Mouse (Mus musculus): ENCODE data around the gene Adcy9. TPM values are rescaled to one million over a fixed set of nuclear protein-coding genes. Genes with fewer than 3 reads are reported as not detected.

Adcy9 gene
- 1.8 and 2.5 TPM in 2 replicates for polyA plus RNA-seq (2014; fragmentation: Nextera tagmentation; extraction: Ambion mirVana)

GRCm38 (mm10) chr16:4420298-4421054 is at the start of gene Adcy9:
Gene Adcy9, minus strand, starts transcription at chr16:4420498.
- DNase-seq (ENCODE audit: low spot score) (peak; percentile 92), ATAC-seq (ENCODE audit: insufficient read depth, low FRiP score, low TSS enrichment) (peak; percentile 91)
- Histone ChIP-seq H3K4me2 (ENCODE audit: low read depth) (peak within 1 kb of the TSS; percentile 98), H3K36me3 (ENCODE audit: control insufficient read depth, insufficient read depth, low read length) (no peaks in the 10 kb centered on the region), H3K9me3 (ENCODE audit: control insufficient read depth, low read length) (no peaks in the 10 kb centered on the region), H3K4me1 (ENCODE audit: control insufficient read depth, insufficient read depth, low read length) (peaks cover 13% of the 10 kb centered on the region), H3K27me3 (ENCODE audit: control insufficient read depth, insufficient read depth, low read length) (peaks cover 14% of the 10 kb centered on the region), H3K4me3 (ENCODE audit: low read depth, low read length) (peak within 1 kb of the TSS; percentile 81), H3K27ac (ENCODE audit: low read depth, low read length) (peak within 1 kb of the TSS; percentile 58; the same call in 1 of the 2 replicates), H3K9ac (ENCODE audit: low read length) (peak within 1 kb of the TSS; percentile 67)
- 1% methylated on average over 36 of the region's 64 CpGs for WGBS

GRCm38 (mm10) chr16:4469599-4470352 is 49.5 kb upstream of the Adcy9 start:
- H3K36me3 ChIP-seq (ENCODE audit: control insufficient read depth, insufficient read depth, low read length): no peaks in the 10 kb centered on the region
- H3K9me3 ChIP-seq (ENCODE audit: control insufficient read depth, low read length): no peaks in the 10 kb centered on the region
- H3K27me3 ChIP-seq (ENCODE audit: control insufficient read depth, insufficient read depth, low read length): no peaks in the 10 kb centered on the region
- no peak overlapping the region for H3K4me2 ChIP-seq (ENCODE audit: low read depth)
- DNase-seq (ENCODE audit: low spot score) (no peak), ATAC-seq (ENCODE audit: insufficient read depth, low FRiP score, low TSS enrichment) (no peak)
- no peaks in the 10 kb centered on the region for H3K4me1 ChIP-seq (ENCODE audit: control insufficient read depth, insufficient read depth, low read length)
- no peak overlapping the region for H3K9ac ChIP-seq (ENCODE audit: low read length)
- H3K4me3 ChIP-seq (ENCODE audit: low read depth, low read length): no peak overlapping the region
- H3K27ac ChIP-seq (ENCODE audit: low read depth, low read length): no peak overlapping the region
- 77% methylated on average over 10 of the region's 10 CpGs for WGBS

GRCm38 (mm10) chr16:4464529-4465089 is 44.3 kb upstream of the Adcy9 start:
- Histone ChIP-seq H3K27me3 (ENCODE audit: control insufficient read depth, insufficient read depth, low read length) (no peaks in the 10 kb centered on the region), H3K4me3 (ENCODE audit: low read depth, low read length) (no peak overlapping the region), H3K36me3 (ENCODE audit: control insufficient read depth, insufficient read depth, low read length) (no peaks in the 10 kb centered on the region), H3K9me3 (ENCODE audit: control insufficient read depth, low read length) (no peaks in the 10 kb centered on the region), H3K4me1 (ENCODE audit: control insufficient read depth, insufficient read depth, low read length) (no peaks in the 10 kb centered on the region), H3K27ac (ENCODE audit: low read depth, low read length) (no peak overlapping the region), H3K9ac (ENCODE audit: low read length) (no peak overlapping the region), H3K4me2 (ENCODE audit: low read depth) (no peak overlapping the region)
- 83% methylated on average over 9 of the region's 9 CpGs for WGBS
- DNase-seq (ENCODE audit: low spot score): no peak
- ATAC-seq (ENCODE audit: insufficient read depth, low FRiP score, low TSS enrichment): no peak

GRCm38 (mm10) chr16:4457927-4458326 is 37.6 kb upstream of the Adcy9 start:
- 82% methylated on average over 3 of the region's 3 CpGs for WGBS
- Histone ChIP-seq H3K27me3 (ENCODE audit: control insufficient read depth, insufficient read depth, low read length) (no peaks in the 10 kb centered on the region), H3K9me3 (ENCODE audit: control insufficient read depth, low read length) (no peaks in the 10 kb centered on the region), H3K4me1 (ENCODE audit: control insufficient read depth, insufficient read depth, low read length) (no peaks in the 10 kb centered on the region), H3K36me3 (ENCODE audit: control insufficient read depth, insufficient read depth, low read length) (no peaks in the 10 kb centered on the region), H3K4me3 (ENCODE audit: low read depth, low read length) (no peak overlapping the region), H3K27ac (ENCODE audit: low read depth, low read length) (no peak overlapping the region), H3K4me2 (ENCODE audit: low read depth) (no peak overlapping the region), H3K9ac (ENCODE audit: low read length) (no peak overlapping the region)
- ATAC-seq (ENCODE audit: insufficient read depth, low FRiP score, low TSS enrichment) (no peak), DNase-seq (ENCODE audit: low spot score) (no peak)

GRCm38 (mm10) chr16:4456391-4456790 is 36.1 kb upstream of the Adcy9 start:
- no peak for DNase-seq (ENCODE audit: low spot score)
- H3K36me3 ChIP-seq (ENCODE audit: control insufficient read depth, insufficient read depth, low read length): no peaks in the 10 kb centered on the region
- H3K9me3 ChIP-seq (ENCODE audit: control insufficient read depth, low read length): no peaks in the 10 kb centered on the region
- H3K4me3 ChIP-seq (ENCODE audit: low read depth, low read length): no peak overlapping the region
- no peaks in the 10 kb centered on the region for H3K27me3 ChIP-seq (ENCODE audit: control insufficient read depth, insufficient read depth, low read length)
- no peak overlapping the region for H3K9ac ChIP-seq (ENCODE audit: low read length)
- 89% methylated on average over 5 of the region's 5 CpGs for WGBS
- H3K4me2 ChIP-seq (ENCODE audit: low read depth): no peak overlapping the region
- H3K4me1 ChIP-seq (ENCODE audit: control insufficient read depth, insufficient read depth, low read length): no peaks in the 10 kb centered on the region
- no peak for ATAC-seq (ENCODE audit: insufficient read depth, low FRiP score, low TSS enrichment)
- no peak overlapping the region for H3K27ac ChIP-seq (ENCODE audit: low read depth, low read length)

- no peak overlapping the region for H3K9ac ChIP-seq (ENCODE audit: low read length)
- ATAC-seq (ENCODE audit: insufficient read depth, low FRiP score, low TSS enrichment) (no peak), DNase-seq (ENCODE audit: low spot score) (no peak)
- H3K9me3 ChIP-seq (ENCODE audit: control insufficient read depth, low read length): no peaks in the 10 kb centered on the region
- no peaks in the 10 kb centered on the region for H3K36me3 ChIP-seq (ENCODE audit: control insufficient read depth, insufficient read depth, low read length)
- H3K27ac ChIP-seq (ENCODE audit: low read depth, low read length): no peak overlapping the region
- H3K27me3 ChIP-seq (ENCODE audit: control insufficient read depth, insufficient read depth, low read length): no peaks in the 10 kb centered on the region
- WGBS: 81% methylated on average over 4 of the region's 4 CpGs
- no peaks in the 10 kb centered on the region for H3K4me1 ChIP-seq (ENCODE audit: control insufficient read depth, insufficient read depth, low read length)
- no peak overlapping the region for H3K4me3 ChIP-seq (ENCODE audit: low read depth, low read length)
- H3K4me2 ChIP-seq (ENCODE audit: low read depth): no peak overlapping the region
Measured at GRCm38 (mm10) chr16:4455693-4456092, 35.4 kb upstream of the Adcy9 start.

- no peaks in the 10 kb centered on the region for H3K4me1 ChIP-seq (ENCODE audit: control insufficient read depth, insufficient read depth, low read length)
- no peak overlapping the region for H3K4me2 ChIP-seq (ENCODE audit: low read depth)
- no peak overlapping the region for H3K4me3 ChIP-seq (ENCODE audit: low read depth, low read length)
- H3K27me3 ChIP-seq (ENCODE audit: control insufficient read depth, insufficient read depth, low read length): no peaks in the 10 kb centered on the region
- H3K36me3 ChIP-seq (ENCODE audit: control insufficient read depth, insufficient read depth, low read length): no peaks in the 10 kb centered on the region
- ATAC-seq (ENCODE audit: insufficient read depth, low FRiP score, low TSS enrichment) (no peak), DNase-seq (ENCODE audit: low spot score) (no peak)
- no peak overlapping the region for H3K9ac ChIP-seq (ENCODE audit: low read length)
- 88% methylated on average over 7 of the region's 7 CpGs for WGBS
- no peak overlapping the region for H3K27ac ChIP-seq (ENCODE audit: low read depth, low read length)
- H3K9me3 ChIP-seq (ENCODE audit: control insufficient read depth, low read length): no peaks in the 10 kb centered on the region
Measured at GRCm38 (mm10) chr16:4454563-4454962, 34.3 kb upstream of the Adcy9 start.

GRCm38 (mm10) chr16:4449418-4449817 is 29.1 kb upstream of the Adcy9 start:
- Histone ChIP-seq H3K9me3 (ENCODE audit: control insufficient read depth, low read length) (no peaks in the 10 kb centered on the region), H3K4me3 (ENCODE audit: low read depth, low read length) (no peak overlapping the region), H3K27ac (ENCODE audit: low read depth, low read length) (no peak overlapping the region), H3K4me1 (ENCODE audit: control insufficient read depth, insufficient read depth, low read length) (no peaks in the 10 kb centered on the region), H3K4me2 (ENCODE audit: low read depth) (no peak overlapping the region), H3K27me3 (ENCODE audit: control insufficient read depth, insufficient read depth, low read length) (no peaks in the 10 kb centered on the region), H3K9ac (ENCODE audit: low read length) (no peak overlapping the region), H3K36me3 (ENCODE audit: control insufficient read depth, insufficient read depth, low read length) (no peaks in the 10 kb centered on the region)
- ATAC-seq (ENCODE audit: insufficient read depth, low FRiP score, low TSS enrichment) (no peak), DNase-seq (ENCODE audit: low spot score) (no peak)
- whole genome bisulfite sequencing: 95% methylated on average over 6 of the region's 6 CpGs

Measured in neural tube, embryonic 11.5 days (tissue).